Mouse (Mus musculus) cerebellum, adult 8-10 months (tissue): ENCODE measurements around the gene Aif1l.

Source experiments
- DNase-seq: peaks from one replicate; pipeline ENCODE4 v3.0.0; 2022

Aif1l gene

DNA sequence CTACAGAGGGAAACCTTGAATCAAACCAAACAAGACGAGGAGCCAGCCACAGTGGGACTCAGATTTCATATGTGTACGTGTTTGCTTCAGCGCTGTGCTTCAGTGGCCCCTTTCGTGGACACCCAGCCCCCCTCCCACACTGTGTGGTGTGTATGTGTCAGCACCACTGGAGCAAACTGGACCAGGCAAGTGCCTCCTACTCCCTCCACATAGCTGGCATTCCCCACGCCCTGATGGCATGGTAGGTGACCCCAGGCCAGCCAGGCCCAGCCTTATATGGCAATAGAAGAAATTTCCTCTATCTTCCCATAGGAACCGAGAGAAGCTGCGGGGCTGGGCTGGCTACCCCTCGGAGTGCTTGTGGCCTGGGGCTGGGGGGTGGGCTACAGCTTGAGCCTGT is 3.7 kb downstream of the Aif1l start:
- no peak for DNase-seq

DNA sequence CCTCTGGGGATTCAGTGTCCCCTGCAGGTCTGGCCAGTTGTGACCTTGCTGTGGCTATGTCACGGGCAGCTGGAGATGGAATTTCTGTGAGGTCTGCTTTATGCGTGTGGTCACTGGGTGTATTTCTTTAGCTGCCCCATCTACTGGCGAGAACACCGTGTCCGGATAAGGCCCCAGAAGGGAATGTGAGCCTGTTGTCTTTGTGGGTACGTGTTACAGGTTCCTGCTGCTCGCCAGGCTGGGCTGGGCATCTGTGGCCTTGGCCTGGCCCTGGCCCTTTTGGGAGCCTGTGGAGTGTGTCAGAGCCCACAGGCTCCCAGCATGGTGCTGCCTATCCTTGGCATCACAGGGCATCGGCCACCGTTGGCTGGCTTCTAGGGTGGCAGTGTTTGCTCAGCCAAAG is 4.8 kb downstream of the Aif1l start:
- DNase-seq: peak; percentile 31

DNA sequence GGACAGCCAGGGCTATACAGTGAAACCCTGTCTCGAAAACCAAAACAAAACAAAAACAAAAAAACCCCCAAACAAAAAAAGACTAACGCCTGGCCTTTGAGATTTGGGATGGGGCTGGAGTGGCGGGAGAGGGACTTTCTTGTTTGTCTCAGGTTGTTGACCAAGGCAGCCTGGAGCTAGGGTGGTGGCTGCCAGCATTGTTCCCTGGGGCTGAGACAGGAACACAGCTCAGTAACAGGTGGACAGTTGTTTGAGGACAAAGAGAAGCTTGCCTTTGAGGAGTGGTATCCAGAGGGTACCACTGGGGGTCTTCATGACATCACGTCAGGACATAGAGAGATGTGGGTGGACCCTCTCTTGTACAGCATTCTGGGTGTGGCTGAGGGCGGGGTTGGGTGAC is 5.7 kb downstream of the Aif1l start:
- DNase-seq: no peak

DNA sequence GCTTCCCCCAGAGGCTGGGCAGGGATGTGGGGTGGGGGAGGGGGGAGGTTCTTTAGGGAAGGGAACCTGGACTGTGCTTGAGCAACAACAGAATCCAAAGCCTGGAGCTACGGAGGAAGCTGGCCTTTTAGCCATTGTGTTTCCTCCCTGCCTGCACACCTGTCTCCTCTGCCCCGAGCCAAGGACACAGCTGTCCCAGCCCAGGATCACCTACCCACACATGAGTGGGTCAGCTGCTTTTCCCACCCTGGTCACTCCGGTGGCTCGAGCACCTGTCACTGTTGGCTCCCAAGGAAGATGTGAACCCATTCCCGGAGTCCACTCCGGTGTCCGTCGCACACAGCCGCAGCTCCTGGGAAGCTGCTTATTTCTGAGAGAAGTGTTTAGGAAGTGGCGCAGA is 7.3 kb downstream of the Aif1l start:
- no peak for DNase-seq

DNA sequence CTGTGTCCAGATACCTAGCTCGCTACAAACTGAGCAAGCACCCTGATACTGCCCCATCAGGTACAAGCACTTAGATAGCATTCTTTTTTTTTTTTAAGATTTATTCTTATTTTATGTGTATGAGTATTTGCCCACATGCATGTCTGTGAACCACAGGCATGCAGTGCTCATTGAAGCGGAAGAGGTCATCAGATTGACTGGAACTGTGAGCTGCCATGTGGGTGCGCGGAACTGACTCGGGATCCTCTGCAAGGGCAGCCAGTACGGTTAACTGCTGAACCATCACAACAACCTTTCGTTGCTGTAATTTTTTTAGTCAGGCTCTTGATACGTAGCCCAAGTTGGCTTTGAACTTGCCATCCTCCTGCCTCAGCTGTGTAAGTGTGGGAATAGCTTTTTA is 11.0 kb downstream of the Aif1l start:
- DNase-seq: no peak

DNA sequence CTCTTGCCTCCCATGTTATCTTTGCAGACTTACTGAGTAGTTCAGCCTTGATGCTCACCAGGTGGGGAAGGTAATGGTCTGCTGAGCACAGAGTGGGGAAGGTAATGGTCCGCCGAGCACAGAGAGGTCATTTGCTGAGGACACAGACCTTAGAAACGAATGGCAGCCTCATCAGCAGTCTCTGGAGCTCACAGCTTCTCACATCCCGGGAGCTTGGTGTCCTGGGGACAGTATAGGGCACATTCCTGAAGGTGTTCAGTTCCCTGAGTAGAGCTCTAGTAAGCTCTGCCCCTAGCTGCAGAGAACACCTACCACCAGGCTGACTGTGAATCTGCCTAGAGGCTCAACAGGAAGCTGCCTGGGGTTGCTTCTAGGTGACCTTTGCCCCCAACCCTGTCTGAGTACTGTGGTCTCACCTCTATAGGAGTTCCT is 11.9 kb downstream of the Aif1l start:
- no peak for DNase-seq

DNA sequence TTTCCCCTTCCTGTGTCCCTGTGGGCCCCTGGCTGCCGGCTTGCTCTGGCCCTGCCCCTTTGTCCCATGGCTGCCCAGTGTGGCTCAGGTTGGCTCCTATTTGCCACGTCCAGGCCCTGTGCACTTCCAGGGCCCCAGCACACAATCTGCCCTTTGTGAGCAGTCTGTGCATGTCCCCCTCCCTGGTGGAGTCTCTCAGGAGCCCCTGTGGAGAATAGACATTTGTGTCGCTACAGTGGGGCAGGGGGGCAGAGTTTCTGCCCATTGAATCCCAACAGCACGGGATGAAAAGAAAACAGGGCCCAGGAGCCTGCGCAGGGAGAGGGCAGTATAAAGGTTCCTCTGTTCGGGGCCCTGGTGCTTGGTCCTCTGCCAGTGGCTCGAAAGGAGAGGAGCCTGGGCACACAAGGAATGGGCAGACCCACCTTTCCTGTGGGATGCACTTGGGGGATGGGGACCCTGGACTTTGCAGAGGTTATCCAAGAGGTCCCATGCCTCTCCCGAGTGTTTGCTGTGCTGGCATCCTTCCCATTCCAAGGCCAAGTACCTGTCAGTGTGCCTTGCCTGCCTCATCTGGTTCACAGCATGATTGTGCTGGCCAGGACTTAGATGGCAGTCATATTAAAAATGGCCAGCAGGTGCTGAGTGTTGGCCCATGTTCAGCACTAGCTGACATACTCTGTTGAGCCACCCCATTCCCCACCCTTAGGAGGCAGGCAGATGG is 12.7 kb downstream of the Aif1l start:
- DNase-seq: peak; percentile 62

DNA sequence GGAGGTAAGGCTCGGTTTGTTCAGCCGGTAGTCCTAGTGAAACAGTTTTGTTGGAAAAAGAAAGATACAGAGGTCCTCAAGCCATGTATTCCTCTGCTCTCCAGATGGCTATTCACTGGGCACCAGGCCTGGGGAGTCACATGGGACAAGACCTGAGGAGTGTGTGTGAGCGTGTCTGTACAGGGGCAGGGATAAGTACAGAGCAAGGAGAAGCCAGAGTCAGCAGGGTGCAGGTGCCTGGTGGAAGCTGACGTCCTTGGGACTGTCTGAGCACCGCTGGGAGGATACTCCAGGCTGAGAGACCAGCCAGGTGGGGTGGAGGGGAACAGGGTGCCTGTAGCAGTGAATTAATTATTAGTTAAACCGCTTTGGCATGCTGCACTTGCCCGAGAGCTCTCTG is 13.6 kb downstream of the Aif1l start:
- DNase-seq: peak; percentile 49

DNA sequence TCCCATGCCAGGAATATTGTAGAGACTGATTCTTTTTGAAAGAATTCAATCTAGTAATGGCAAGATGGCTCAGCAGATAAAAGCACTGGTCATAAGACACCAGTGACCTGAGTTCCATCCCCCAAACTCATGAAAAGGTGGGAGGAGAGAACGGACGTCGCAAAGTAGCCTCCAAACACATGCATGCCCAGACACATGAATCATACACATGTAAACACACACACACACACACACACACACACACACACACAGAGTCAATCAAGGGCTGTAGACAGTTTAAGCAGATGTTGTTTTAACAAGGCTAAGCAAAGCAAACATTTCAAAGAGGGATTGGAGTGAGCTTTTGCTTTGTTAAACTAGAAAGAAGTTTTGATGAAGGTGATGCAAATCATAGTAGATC is 14.3 kb downstream of the Aif1l start:
- DNase-seq: no peak

DNA sequence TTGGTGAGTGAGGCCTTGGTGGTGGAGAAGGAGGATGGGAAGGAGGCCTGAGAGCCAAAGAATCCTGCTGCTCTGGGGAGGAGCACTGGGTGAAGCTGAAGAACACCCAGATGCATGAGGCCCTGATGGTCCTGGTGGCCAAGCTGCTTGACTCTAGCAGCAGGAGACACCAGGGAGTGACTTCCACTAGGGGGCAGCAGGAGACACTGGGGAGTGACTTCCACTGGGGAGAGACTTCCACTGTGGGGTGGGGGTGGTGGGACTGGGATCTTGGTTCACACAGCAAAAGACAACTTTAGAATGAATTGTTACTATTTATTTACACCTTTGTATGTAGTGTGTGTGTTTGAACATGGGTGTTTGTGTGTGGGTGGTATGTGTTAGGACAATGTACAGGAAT is 15.2 kb downstream of the Aif1l start:
- DNase-seq: no peak

DNA sequence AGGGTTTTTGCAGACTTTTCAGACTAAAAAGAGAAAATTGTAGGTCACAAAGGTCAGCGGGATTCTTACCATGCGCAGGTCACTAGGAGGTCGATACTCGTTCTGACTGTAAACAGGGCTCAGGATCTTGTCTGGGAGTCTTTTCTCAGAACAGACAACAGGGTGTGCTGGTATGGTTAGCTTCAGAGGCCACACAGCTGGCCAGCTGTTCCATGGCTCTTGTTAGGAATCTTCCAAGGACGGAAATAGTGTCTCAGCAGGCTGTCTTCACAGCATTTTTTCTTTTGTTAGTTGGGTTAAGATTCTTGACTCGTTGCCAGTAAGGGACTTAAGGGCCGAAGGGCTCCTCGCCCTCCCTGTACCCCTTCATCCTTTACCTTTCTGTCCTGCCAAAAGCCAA is 16.9 kb downstream of the Aif1l start:
- no peak for DNase-seq

DNA sequence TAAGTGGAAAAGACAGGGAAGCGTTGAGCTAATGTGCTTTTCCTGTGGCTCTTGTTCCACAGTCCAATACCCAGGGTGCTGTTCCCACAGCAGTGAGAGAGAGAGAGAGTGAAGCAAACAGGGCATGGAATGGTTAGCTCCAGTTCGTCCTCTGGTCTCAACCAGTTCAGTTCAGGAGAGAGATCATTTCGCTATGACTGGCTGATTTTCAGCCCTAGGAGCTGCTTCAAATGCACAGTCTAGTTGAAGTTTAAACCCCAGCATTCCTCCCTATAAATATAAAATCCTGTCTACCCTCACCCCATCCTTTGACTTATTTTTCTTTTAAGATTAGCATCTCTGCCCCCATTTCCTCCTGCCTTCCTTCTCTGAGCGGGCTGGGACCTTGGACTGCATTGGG is 22.6 kb downstream of the Aif1l start:
- no peak for DNase-seq

DNA sequence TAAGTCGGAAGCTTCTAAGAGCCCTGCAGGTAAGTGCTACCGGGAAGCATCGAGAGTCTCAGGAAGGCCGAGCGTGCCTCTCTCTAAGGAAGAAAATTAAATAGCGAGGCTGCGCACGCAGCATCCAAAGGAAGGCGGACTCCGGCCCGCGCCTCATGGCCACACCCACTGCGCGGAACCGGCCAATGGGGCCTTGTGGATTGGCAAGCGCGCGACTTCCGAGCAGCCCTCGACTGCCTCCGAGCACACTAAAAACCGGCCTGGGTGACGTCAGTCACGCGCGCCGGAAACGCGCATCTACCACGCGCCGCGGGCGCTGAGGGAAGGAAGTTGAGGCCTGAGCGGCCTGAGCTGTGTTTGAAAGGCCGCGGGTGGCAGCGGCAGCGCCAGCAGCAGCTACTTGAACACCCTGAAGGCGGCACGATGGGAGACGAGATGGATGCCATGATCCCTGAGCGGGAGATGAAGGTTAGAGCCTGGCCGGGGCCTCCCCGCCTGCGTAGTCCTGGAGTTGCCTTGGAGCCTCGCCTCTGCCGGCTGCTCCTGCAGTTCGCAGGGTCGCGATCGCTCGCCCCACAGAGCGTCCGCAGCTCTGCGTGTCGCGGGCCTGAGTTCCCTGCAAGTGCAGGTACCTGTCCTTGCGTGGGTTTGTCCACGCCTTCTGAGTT is 24.3 kb downstream of the Aif1l start, which contains the start of gene Nup214:
Gene Nup214, plus strand, starts transcription at position 296 of the 668 bp plus-strand sequence.
- DNase-seq: peak; percentile 98

DNA sequence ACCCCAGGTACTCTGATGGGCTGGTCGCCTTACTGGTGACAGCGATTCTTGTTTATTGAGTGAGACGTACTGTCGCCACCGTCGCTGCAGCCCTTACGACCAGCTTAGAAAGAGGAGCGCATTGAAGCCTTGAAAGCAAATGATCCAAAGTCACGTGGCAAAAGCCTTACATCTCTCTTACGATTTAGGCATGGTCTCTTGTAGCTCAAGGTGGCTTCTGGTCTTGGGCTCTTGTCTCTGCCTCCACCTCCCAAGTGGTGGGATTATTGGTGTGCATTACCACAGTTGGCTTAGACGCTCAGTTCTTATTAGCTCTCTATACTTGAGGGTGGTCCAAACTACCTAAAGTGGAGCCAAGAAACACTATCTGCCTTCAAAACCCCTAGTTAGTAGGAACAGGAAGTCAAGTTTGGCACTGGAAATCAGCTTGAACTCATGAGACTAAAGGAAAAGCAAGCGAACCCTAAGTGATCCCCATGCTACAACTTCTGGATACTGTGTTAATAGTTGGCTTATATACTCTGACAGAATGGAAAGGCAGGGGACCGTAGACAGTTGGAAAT is 25.0 kb downstream of the Aif1l start:
- no peak for DNase-seq

DNA sequence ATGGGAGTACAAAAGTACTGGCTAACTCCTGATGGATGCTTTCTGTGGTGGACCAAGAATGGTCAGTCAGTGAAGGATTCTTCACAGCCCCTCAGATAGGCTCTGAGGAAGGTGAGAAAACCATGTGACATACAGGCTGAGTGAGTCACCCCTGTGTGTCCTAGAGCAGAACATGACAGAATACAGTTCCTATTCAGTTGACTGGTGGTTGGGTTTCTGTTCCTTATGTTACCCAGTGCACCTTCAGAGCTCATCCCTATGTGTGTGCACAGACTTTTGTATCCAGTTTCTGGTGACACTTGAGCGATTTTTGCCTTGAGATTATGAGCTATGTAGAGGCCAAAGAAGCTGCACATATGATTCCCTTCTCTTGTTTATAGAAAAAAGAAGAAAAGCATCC is 37.8 kb downstream of the Aif1l start:
- DNase-seq: no peak

DNA sequence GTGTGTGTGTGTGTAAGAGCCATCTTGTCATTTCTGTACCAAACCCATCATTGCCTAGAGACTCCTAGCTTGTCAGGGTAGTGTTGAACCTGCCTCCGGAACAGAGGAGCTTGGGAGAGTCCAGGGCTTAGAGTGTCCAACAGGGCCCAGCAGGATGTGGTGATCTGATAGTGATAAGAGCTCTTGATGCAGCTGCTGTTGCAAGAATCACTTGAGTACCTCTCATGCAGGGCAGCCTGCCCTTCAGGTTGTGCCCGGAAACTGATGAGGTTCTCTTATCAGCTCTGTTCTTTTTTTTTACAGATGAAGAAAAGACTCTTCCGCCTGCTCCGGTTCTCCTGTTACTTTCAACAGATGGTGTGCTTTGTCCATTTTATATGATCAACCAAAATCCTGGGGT is 41.0 kb downstream of the Aif1l start:
- DNase-seq: no peak

DNA sequence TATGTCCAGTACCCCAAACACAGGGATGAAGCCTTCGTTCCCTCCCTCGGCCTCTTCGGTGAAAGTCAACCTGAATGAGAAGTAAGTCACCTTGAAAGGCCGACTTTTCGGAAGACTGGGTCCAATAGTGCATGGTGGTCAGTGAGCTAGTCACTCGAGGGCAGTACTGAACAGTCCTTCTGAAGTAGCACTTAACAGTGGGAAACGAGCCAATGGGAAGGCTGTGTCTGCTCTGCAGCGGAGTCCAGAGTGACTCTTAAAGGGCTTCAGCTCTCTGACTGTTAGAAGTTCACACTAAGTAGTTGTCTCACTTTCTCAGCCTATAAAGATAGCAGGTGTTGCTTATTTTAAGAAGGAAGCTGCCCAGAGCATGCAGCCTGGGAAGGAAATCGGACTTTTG is 45.0 kb downstream of the Aif1l start:
- no peak for DNase-seq

DNA sequence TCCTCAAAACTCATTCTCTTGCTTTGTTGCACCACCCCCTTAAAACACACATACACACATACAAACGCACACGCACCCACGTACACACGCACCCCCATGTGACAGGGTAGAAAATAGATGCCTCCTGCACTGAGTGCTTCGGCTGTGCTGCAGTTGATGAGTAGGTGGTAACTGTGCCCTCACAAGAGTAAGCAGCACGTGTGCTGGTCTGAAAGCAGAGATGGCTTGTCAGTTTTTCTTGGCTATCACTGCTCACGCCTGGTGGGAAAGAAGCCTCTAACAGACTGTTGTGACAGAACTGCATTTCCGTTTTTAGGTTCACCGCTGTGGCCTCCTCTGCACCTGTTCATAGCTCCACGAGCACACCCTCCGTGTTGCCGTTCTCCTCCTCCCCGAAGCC is 46.1 kb downstream of the Aif1l start:
- DNase-seq: no peak

DNA sequence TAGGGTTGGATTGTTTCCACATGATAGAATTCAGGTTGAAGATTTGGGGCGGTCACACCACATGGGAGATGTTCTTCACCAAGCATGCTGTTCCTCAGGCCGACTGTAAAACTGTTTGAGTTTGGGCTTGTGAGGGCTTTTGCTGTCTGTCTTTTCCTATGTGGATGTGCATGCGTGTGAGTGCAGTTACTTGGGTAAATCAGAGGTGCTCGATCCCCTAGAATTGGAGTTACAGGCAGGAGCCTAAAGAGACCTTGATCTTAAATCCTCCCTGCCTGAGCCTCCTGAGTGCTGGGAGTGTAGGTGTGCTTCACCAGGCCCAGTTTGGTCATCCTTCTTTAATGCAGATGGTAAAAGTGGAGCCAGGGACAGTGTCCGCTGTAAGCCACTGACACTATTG is 47.6 kb downstream of the Aif1l start:
- no peak for DNase-seq

DNA sequence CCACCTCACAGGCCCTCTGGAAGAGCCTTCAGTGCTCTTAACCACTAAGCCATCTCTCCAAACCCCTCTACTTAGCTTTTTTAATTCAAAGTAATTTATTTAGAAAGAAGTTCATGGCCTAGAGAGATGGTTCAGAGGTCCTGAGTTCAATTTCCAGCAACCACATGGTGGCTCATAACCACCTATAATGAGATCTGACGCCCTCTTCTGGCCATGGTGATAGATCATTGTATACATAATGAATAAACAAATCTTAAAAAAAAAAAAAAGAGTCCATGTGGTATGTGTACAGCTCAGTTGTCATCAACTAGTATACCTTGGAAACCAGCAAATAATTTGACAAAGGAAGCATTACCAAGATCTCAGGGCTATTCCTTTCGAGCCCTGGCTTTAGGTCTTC is 48.5 kb downstream of the Aif1l start:
- DNase-seq: no peak

DNA sequence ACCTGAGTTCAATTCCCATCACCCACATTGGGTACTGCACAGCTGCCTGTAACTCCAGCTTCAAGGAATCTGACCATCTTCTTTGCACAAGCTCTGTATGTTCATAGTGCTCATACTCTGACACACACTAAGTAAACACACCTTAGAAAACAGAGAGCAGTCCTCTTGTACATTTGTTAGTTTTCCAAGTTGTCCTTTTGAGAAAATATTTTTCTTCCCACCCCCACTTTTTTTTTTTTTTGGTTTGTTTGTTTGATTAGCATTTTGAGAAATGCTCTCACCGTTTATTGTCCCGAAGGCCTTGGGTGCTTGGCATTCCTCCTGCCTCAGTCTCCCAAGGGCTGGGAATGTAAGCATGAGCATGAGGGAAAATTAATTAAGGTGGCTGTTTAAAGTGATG is 58.4 kb downstream of the Aif1l start:
- no peak for DNase-seq

DNA sequence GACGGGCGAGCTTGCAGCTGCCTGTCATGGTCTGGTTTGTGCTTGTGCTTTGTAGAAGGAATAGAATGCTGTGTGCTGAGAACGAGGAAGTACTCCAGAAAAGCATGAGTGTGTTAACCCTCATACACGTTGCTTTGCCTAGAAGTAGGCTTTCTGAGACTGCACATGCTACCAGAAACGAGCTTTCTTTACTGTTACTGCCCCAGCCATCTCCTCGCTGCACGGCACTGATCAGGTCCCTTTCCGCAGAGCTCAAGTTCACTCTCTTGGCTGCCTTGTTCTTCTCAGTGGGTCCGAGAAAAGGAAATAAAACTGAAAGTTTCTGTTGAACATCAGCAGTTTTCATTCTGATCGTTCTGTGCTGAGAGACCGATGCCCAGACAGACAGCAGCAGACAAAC is 58.8 kb downstream of the Aif1l start:
- no peak for DNase-seq

DNA sequence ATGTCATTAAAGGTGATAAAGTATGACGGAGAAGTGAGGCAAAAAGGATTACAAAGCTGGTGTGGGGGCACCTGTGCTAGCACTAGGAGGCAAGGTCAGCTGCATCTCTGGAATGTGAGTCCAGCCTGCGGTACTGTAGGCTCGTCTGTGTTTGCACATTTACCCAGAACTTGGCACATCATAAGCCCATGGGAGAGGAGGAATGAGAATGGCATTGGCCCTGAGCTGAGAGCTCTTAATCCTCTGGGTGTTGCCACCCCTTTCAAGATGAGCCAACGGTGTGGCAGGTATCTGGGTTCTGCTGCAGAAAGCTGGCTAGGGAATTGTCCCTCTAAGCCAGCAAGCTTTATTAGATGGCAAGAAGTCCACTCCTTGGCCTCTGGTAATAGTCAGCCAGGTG is 69.8 kb downstream of the Aif1l start:
- no peak for DNase-seq

DNA sequence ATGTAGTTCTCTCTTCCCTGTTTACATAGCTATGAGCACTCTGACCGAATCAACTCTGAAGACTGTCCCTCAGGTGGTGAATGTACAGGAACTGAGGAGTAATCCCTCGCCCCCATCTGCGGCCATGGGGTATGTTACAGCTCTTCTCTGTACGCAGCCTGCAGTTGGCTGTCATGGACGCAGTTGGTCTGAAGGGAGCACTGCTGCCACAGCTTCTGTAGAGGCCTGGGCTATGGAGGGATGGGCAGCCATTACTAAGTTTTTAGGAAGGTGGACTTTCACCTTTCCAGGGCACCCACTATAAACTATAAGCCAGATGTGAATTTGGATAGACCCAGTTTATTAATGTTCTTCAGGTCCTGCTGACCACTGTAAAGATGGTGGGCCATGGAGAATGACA is 70.3 kb downstream of the Aif1l start:
- no peak for DNase-seq
